Mouse (Mus musculus) CH12.LX (cell line): ENCODE measurements around the gene Itpr2. TPM values are rescaled to one million over a fixed set of nuclear protein-coding genes. Genes with fewer than 3 reads are reported as not detected.

Experiments used
- DNase-seq: peaks from one replicate; pipeline ENCODE4 v3.0.0-alpha.2; 2013; ENCODE audit errors: extremely low read depth
- H3K27ac ChIP-seq: 2 replicates; pipeline ENCODE4 v1.5.1; 2012; ENCODE audit warnings: low read depth, mild to moderate bottlenecking, control low read depth, moderate library complexity; ENCODE audit not compliant: insufficient read depth
- H3K27me3 ChIP-seq: replicated peaks from 2 replicates; pipeline ENCODE3; 2012; ENCODE audit warnings: inconsistent platforms
- H3K36me3 ChIP-seq, 2 experiments: replicated peaks in 1 of 2; 2 replicates each; pipeline versions ENCODE3 to v1.6.1; 2012; ENCODE audit warnings: inconsistent platforms in 1 of 2, low read length in 1 of 2, mild to moderate bottlenecking in 1 of 2, mixed read lengths in 1 of 2, moderate library complexity in 1 of 2; ENCODE audit not compliant: control insufficient read depth in 1 of 2, insufficient read depth in 1 of 2
- H3K4me1 ChIP-seq, 2 experiments: 2 replicates each; pipeline ENCODE4 v1.6.1; 2012; ENCODE audit warnings: inconsistent platforms in 1 of 2, moderate library complexity in 1 of 2; ENCODE audit not compliant: insufficient read depth in 2 of 2, control insufficient read depth in 1 of 2
- H3K4me2 ChIP-seq: 2 replicates; pipeline ENCODE4 v1.6.1; 2012; ENCODE audit warnings: low read depth, mild to moderate bottlenecking, control low read depth; ENCODE audit not compliant: poor library complexity, insufficient read depth, severe bottlenecking
- H3K4me3 ChIP-seq, 3 experiments: fragments of 150-350 bp in 1 of 3; sonication (generic) in 1 of 3; replicated peaks in 1 of 3; 2 replicates each; pipeline versions ENCODE3 to v1.5.1; 2011 to 2012; ENCODE audit warnings: low read depth in 2 of 3, low read length in 2 of 3, mild to moderate bottlenecking in 2 of 3, moderate library complexity in 2 of 3, control low read depth in 1 of 3, improper control_type of control experiment in 1 of 3, inconsistent platforms in 1 of 3, mixed read lengths in 1 of 3; ENCODE audit not compliant: poor library complexity in 1 of 3
- H3K79me2 ChIP-seq: replicated peaks from 2 replicates; pipeline ENCODE4 v1.6.1; 2012; ENCODE audit warnings: mild to moderate bottlenecking, moderate library complexity; ENCODE audit not compliant: control insufficient read depth, poor library complexity, insufficient read depth, severe bottlenecking; ENCODE audit errors: extremely low read depth
- H3K9ac ChIP-seq: 2 replicates; pipeline ENCODE4 v1.6.1; 2012; ENCODE audit warnings: low read depth, mild to moderate bottlenecking, control low read depth, moderate library complexity; ENCODE audit not compliant: insufficient read depth
- H3K9me3 ChIP-seq: replicated peaks from 2 replicates; pipeline ENCODE3; 2012; ENCODE audit warnings: low read length, inconsistent platforms, mixed read lengths
- CHD2 ChIP-seq: IDR thresholded peaks from 2 replicates; pipeline ENCODE4 v1.6.1; 2011; ENCODE audit warnings: low read length, improper control_type of control experiment
- E2F4 ChIP-seq: IDR thresholded peaks from 2 replicates; pipeline ENCODE4 v1.6.1; 2011; ENCODE audit warnings: low read depth, low read length, improper control_type of control experiment; ENCODE audit not compliant: insufficient replicate concordance
- EP300 ChIP-seq: IDR thresholded peaks from 2 replicates; pipeline ENCODE4 v1.6.1; 2011; ENCODE audit warnings: low read length, improper control_type of control experiment
- ETS1 ChIP-seq: conservative IDR thresholded peaks from 2 replicates; pipeline ENCODE4 v1.6.1; 2012; ENCODE audit warnings: low read depth, mild to moderate bottlenecking, inconsistent platforms, low read length, improper control_type of control experiment, moderate library complexity
- GABPA ChIP-seq: IDR thresholded peaks from 2 replicates; pipeline ENCODE4 v1.6.1; 2012; ENCODE audit warnings: low read depth, low read length, improper control_type of control experiment, inconsistent platforms; ENCODE audit not compliant: insufficient replicate concordance
- HCFC1 ChIP-seq: IDR thresholded peaks from 2 replicates; pipeline ENCODE4 v1.6.1; 2012; ENCODE audit warnings: low read depth, mild to moderate bottlenecking, inconsistent platforms, low read length, improper control_type of control experiment
- IRF4 ChIP-seq: IDR thresholded peaks from 2 replicates; pipeline ENCODE4 v1.6.1; 2014; ENCODE audit warnings: low read depth, mild to moderate bottlenecking, inconsistent platforms, low read length, improper control_type of control experiment
- MAX ChIP-seq: IDR thresholded peaks from 2 replicates; pipeline ENCODE4 v1.6.1; 2011; ENCODE audit warnings: low read length, improper control_type of control experiment
- MAZ ChIP-seq: IDR thresholded peaks from 2 replicates; pipeline ENCODE4 v1.6.1; 2012; ENCODE audit warnings: low read depth, mild to moderate bottlenecking, inconsistent platforms, low read length, improper control_type of control experiment, moderate library complexity
- MXI1 ChIP-seq: IDR thresholded peaks from 2 replicates; pipeline ENCODE4 v1.6.1; 2011; ENCODE audit warnings: mild to moderate bottlenecking, low read depth, low read length, improper control_type of control experiment
- RAD21 ChIP-seq: IDR thresholded peaks from 2 replicates; pipeline ENCODE4 v1.6.1; 2011; ENCODE audit warnings: low read depth, mild to moderate bottlenecking, low read length, improper control_type of control experiment, moderate library complexity
- SIN3A ChIP-seq: IDR thresholded peaks from 2 replicates; pipeline ENCODE4 v1.6.1; 2012; ENCODE audit warnings: low read length, improper control_type of control experiment, inconsistent platforms
- SMC3 ChIP-seq: IDR thresholded peaks from 2 replicates; pipeline ENCODE4 v1.6.1; 2011; ENCODE audit warnings: low read depth, low read length, improper control_type of control experiment
- TBP ChIP-seq: conservative IDR thresholded peaks from 2 replicates; pipeline ENCODE4 v1.6.1; 2011; ENCODE audit warnings: low read depth, low read length, improper control_type of control experiment
- TCF12 ChIP-seq: IDR thresholded peaks from 2 replicates; pipeline ENCODE4 v1.6.1; 2014; ENCODE audit warnings: low read depth, mild to moderate bottlenecking, inconsistent platforms, low read length, improper control_type of control experiment
- USF1 ChIP-seq: IDR thresholded peaks from 2 replicates; pipeline ENCODE4 v1.6.1; 2014; ENCODE audit warnings: low read depth, mild to moderate bottlenecking, inconsistent platforms, low read length, improper control_type of control experiment
- USF2 ChIP-seq: conservative IDR thresholded peaks from 2 replicates; pipeline ENCODE4 v1.6.1; 2011; ENCODE audit warnings: low read depth, low read length, improper control_type of control experiment
- ZC3H11A ChIP-seq: IDR thresholded peaks from 2 replicates; pipeline ENCODE4 v1.6.1; 2012; ENCODE audit warnings: low read depth, mild to moderate bottlenecking, inconsistent platforms, low read length, improper control_type of control experiment
- ZKSCAN1 ChIP-seq: IDR thresholded peaks from 2 replicates; pipeline ENCODE4 v1.6.1; 2012; ENCODE audit warnings: low read depth, inconsistent platforms, low read length, improper control_type of control experiment, borderline replicate concordance
- ZNF384 ChIP-seq: IDR thresholded peaks from 2 replicates; pipeline ENCODE4 v1.6.1; 2012; ENCODE audit warnings: low read depth, low read length, improper control_type of control experiment, inconsistent platforms
- dilution Hi-C: fragments of 300-500 bp; cut with MboI; formaldehyde crosslinking; loops from 2 replicates; pipeline ENCODE4 v1.14.3; 2020; ENCODE audit warnings: low sequenced_read_pairs; ENCODE audit not compliant: extremely low pct_unique_long_range_greater_than_20kb, extremely low pct_ligation_motif_present
- in situ Hi-C: fragments of 300-500 bp; cut with MboI; formaldehyde crosslinking; loops from 3 replicates; pipeline ENCODE4 v1.14.3; 2019; ENCODE audit warnings: low sequenced_read_pairs, low pct_ligation_motif_present, low pct_unique_long_range_greater_than_20kb, mixed read lengths
- polyA plus RNA-seq: library from polyadenylated mRNA; unstranded; fragments of >175 nt; gene quantifications from 2 replicates; pipeline ENCODE4 v1.2.1, GENCODE M21; 2012; ENCODE audit warnings: low read depth; ENCODE audit not compliant: insufficient read length
- total RNA-seq, 2 experiments: library from RNA; depleted of rRNA; stranded (reverse); fragments of 300-350 nt in 1 of 2; fragments of >200 nt in 1 of 2; gene quantifications; 2 replicates each; pipeline ENCODE4 v1.2.3; 2012 to 2014

The Itpr2 gene
- total and polyA plus RNA-seq, 3 experiments = 3.5 to 8.9 (median 4.4) TPM

GRCm38 (mm10) chr6:146284921-146285565, 217.0 kb downstream of the Itpr2 start:
- H3K9me3 ChIP-seq = no peaks in the 10 kb centered on the region
- dilution Hi-C loops = no loop called here
- no peak overlapping the region for H3K9ac ChIP-seq
- peaks cover 0 to 9% of the 10 kb centered on the region in 2 experiments for H3K36me3 ChIP-seq
- DNase-seq = no peak
- no peaks in the 10 kb centered on the region for H3K79me2 ChIP-seq
- no peaks in the 10 kb centered on the region for H3K27me3 ChIP-seq
- TF ChIP-seq MAX (no peak), IRF4 (no peak), HCFC1 (no peak), ZC3H11A (no peak), MXI1 (no peak), MAZ (no peak), USF1 (no peak), SMC3 (no peak), CHD2 (no peak), GABPA (no peak), ETS1 (no peak), USF2 (no peak), ZNF384 (no peak), SIN3A (no peak), RAD21 (no peak), TCF12 (no peak), ZKSCAN1 (no peak)
- no peak overlapping the region for H3K4me3 ChIP-seq
- H3K27ac ChIP-seq = no peak overlapping the region
- in situ Hi-C loops = loop anchor here (5.0 kb wide), 1 partner anchor 453 kb away; no protein-coding TSS in a partner anchor
- no peak overlapping the region for H3K4me2 ChIP-seq
- 0 out of 4 replicates have a peak, but pooled peaks cover 0 to 6% of the 10 kb centered on the region in 2 experiments for H3K4me1 ChIP-seq

GRCm38 (mm10) chr6:146283981-146284380, 218.0 kb downstream of the Itpr2 start:
- H3K27ac ChIP-seq = no peak overlapping the region
- DNase-seq = no peak
- no peak overlapping the region for H3K4me3 ChIP-seq
- TF ChIP-seq TCF12 (no peak), E2F4 (no peak), EP300 (no peak), TBP (no peak), ZC3H11A (no peak), MXI1 (no peak)
- TF ChIP-seq, all 38 proteins: peak for 0
- H3K9me3 ChIP-seq = no peaks in the 10 kb centered on the region
- no peaks in the 10 kb centered on the region for H3K27me3 ChIP-seq
- in situ Hi-C loops (loop anchor here (5.0 kb wide), 1 partner anchor 452 kb away; no protein-coding TSS in a partner anchor), dilution Hi-C loops (no loop called here)
- H3K4me1 ChIP-seq = 0 out of 4 replicates have a peak, but pooled peaks cover 0 to 6% of the 10 kb centered on the region in 2 experiments
- H3K9ac ChIP-seq = no peak overlapping the region
- no peak overlapping the region for H3K4me2 ChIP-seq
- H3K36me3 ChIP-seq = peaks cover 0 to 8% of the 10 kb centered on the region in 2 experiments
- H3K79me2 ChIP-seq = no peaks in the 10 kb centered on the region
